Mouse (Mus musculus): ENCODE data around the gene Srcap. TPM values are rescaled to one million over a fixed set of nuclear protein-coding genes. Genes with fewer than 3 reads are reported as not detected.

Srcap gene
- polyA plus RNA-seq, 1 experiment from 2014 or later = 37.9 TPM

DNA sequence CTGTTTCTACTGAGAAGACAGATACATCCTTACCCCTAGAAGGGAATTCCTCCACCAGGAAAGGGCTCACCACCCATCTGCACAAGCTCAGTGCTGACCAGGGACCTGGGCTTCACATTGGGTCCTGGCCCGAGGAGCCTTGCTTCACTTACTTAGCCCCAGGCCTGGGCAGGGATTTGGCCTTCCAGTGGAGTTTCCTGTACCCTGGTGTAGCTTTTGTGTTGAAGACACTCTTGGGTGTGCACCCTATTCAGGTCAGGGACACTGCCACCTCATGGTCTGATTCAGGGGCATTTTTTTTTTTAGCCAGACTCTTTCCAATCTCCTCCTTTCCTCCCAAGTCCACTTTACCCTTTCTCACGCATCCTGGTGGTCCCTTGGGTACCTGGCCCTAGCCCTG, 91.1 kb downstream of the Srcap start:
- ATAC-seq = no peak

GRCm38 (mm10) chr7:127604256-127604655, 92.5 kb downstream of the Srcap start:
- no peak for ATAC-seq
- 92% methylated on average over 10 of the region's 10 CpGs for WGBS

More for the DNA sequence above, 91.1 kb downstream of the Srcap start:
- no peak overlapping the region for H3K9ac ChIP-seq (ENCODE audit: low read depth, low read length)
- H3K4me3 ChIP-seq (ENCODE audit: low read length) = no peak overlapping the region
- H3K4me1 ChIP-seq (ENCODE audit: control insufficient read depth, insufficient read depth, low read depth, low read length) = no peaks in the 10 kb centered on the region
- H3K27me3 ChIP-seq (replicated peaks; ENCODE audit: control insufficient read depth, insufficient read depth, low read length) = no peaks in the 10 kb centered on the region
- no peak overlapping the region for H3K27ac ChIP-seq (ENCODE audit: low read depth, low read length)
- WGBS = 91% methylated on average over 2 of the region's 2 CpGs
- no peak overlapping the region for H3K4me2 ChIP-seq (ENCODE audit: low read length)
- H3K36me3 ChIP-seq (ENCODE audit: control insufficient read depth, insufficient read depth, low read length) = peaks cover 39% of the 10 kb centered on the region
- H3K9me3 ChIP-seq (ENCODE audit: control insufficient read depth, low read length) = no peaks in the 10 kb centered on the region

GRCm38 (mm10) chr7:127607150-127607549, 95.4 kb downstream of the Srcap start:
- Histone ChIP-seq H3K27ac (ENCODE audit: low read depth, low read length) (no peak overlapping the region), H3K4me2 (ENCODE audit: low read length) (no peak overlapping the region), H3K9me3 (ENCODE audit: control insufficient read depth, low read length) (no peaks in the 10 kb centered on the region), H3K36me3 (ENCODE audit: control insufficient read depth, insufficient read depth, low read length) (peaks cover 50% of the 10 kb centered on the region), H3K4me1 (ENCODE audit: control insufficient read depth, insufficient read depth, low read depth, low read length) (no peaks in the 10 kb centered on the region), H3K27me3 (replicated peaks; ENCODE audit: control insufficient read depth, insufficient read depth, low read length) (no peaks in the 10 kb centered on the region), H3K9ac (ENCODE audit: low read depth, low read length) (no peak overlapping the region), H3K4me3 (ENCODE audit: low read length) (no peak overlapping the region)
- ATAC-seq = no peak
- 81% methylated on average over 6 of the region's 6 CpGs for WGBS

More at GRCm38 (mm10) chr7:127604256-127604655, 92.5 kb downstream of the Srcap start:
- Histone ChIP-seq H3K27me3 (replicated peaks; ENCODE audit: control insufficient read depth, insufficient read depth, low read length) (no peaks in the 10 kb centered on the region), H3K36me3 (ENCODE audit: control insufficient read depth, insufficient read depth, low read length) (peaks cover 39% of the 10 kb centered on the region), H3K4me3 (ENCODE audit: low read length) (no peak overlapping the region), H3K9ac (ENCODE audit: low read depth, low read length) (no peak overlapping the region), H3K4me1 (ENCODE audit: control insufficient read depth, insufficient read depth, low read depth, low read length) (no peaks in the 10 kb centered on the region), H3K4me2 (ENCODE audit: low read length) (no peak overlapping the region), H3K27ac (ENCODE audit: low read depth, low read length) (no peak overlapping the region), H3K9me3 (ENCODE audit: control insufficient read depth, low read length) (no peaks in the 10 kb centered on the region)

Small RNA genes within 50 kb of the gene (microRNA-seq; reads per million reads assigned to microRNA genes)
- gene Gm47278 (not detected), gene Mir7060 (not detected)

Other genes starting within 250 kb of the Srcap start
- gene Sephs2, start 237.9 kb upstream of the Srcap start, polyA plus RNA-seq (2015; fragmentation: Nextera tagmentation; extraction: Ambion mirVana) = 54.2 and 58.9 TPM in 2 replicates
- 0.26 and 0.44 TPM in 2 replicates for gene Itgal, start 215.7 kb upstream of the Srcap start, polyA plus RNA-seq (2015; fragmentation: Nextera tagmentation; extraction: Ambion mirVana)
- gene Zfp768, start 166.4 kb upstream of the Srcap start, polyA plus RNA-seq (2015; fragmentation: Nextera tagmentation; extraction: Ambion mirVana) = 16.3 and 17.4 TPM in 2 replicates
- gene Zfp747, start 135.9 kb upstream of the Srcap start, polyA plus RNA-seq (2015; fragmentation: Nextera tagmentation; extraction: Ambion mirVana) = 8.7 and 9.3 TPM in 2 replicates
- gene 9130019O22Rik, start 124.8 kb upstream of the Srcap start, polyA plus RNA-seq (2015; fragmentation: Nextera tagmentation; extraction: Ambion mirVana) = 3.9 and 4.5 TPM in 2 replicates
- gene E430018J23Rik, start 118.4 kb upstream of the Srcap start, polyA plus RNA-seq (2015; fragmentation: Nextera tagmentation; extraction: Ambion mirVana) = 4.6 and 5.4 TPM in 2 replicates
- 4.0 and 4.1 TPM in 2 replicates for gene Zfp764, start 105.2 kb upstream of the Srcap start, polyA plus RNA-seq (2015; fragmentation: Nextera tagmentation; extraction: Ambion mirVana)
- 27.4 and 29.1 TPM in 2 replicates for gene Zfp688, start 89.9 kb upstream of the Srcap start, polyA plus RNA-seq (2015; fragmentation: Nextera tagmentation; extraction: Ambion mirVana)
- gene Zfp689, start 62.8 kb upstream of the Srcap start, polyA plus RNA-seq (2015; fragmentation: Nextera tagmentation; extraction: Ambion mirVana) = 13.2 and 15.9 TPM in 2 replicates
- gene Prr14, start 52.4 kb upstream of the Srcap start, polyA plus RNA-seq (2015; fragmentation: Nextera tagmentation; extraction: Ambion mirVana) = 29.0 and 35.2 TPM in 2 replicates
- gene Fbrs, start 32.8 kb upstream of the Srcap start, polyA plus RNA-seq (2015; fragmentation: Nextera tagmentation; extraction: Ambion mirVana) = 10.2 and 12.6 TPM in 2 replicates
- 13.2 and 13.7 TPM in 2 replicates for gene Gm42715, start 7.6 kb downstream of the Srcap start, polyA plus RNA-seq (2015; fragmentation: Nextera tagmentation; extraction: Ambion mirVana)
- 4.3 and 6.2 TPM in 2 replicates for gene Tmem265, start 49.4 kb downstream of the Srcap start, polyA plus RNA-seq (2015; fragmentation: Nextera tagmentation; extraction: Ambion mirVana)
- 60.5 and 60.9 TPM in 2 replicates for gene Phkg2, start 61.4 kb downstream of the Srcap start, polyA plus RNA-seq (2015; fragmentation: Nextera tagmentation; extraction: Ambion mirVana)
- 11.6 and 13.3 TPM in 2 replicates for gene Ccdc189, start 76.6 kb downstream of the Srcap start, polyA plus RNA-seq (2015; fragmentation: Nextera tagmentation; extraction: Ambion mirVana)
- 38.0 and 48.1 TPM in 2 replicates for gene Rnf40, start 76.8 kb downstream of the Srcap start, polyA plus RNA-seq (2015; fragmentation: Nextera tagmentation; extraction: Ambion mirVana)
- gene Zfp629, start 103.8 kb downstream of the Srcap start, polyA plus RNA-seq (2015; fragmentation: Nextera tagmentation; extraction: Ambion mirVana) = 15.0 and 20.7 TPM in 2 replicates
- 39.5 and 41.9 TPM in 2 replicates for gene Bcl7c, start 196.9 kb downstream of the Srcap start, polyA plus RNA-seq (2015; fragmentation: Nextera tagmentation; extraction: Ambion mirVana)
- 3.4 and 4.9 TPM in 2 replicates for gene Ctf1, start 200.8 kb downstream of the Srcap start, polyA plus RNA-seq (2015; fragmentation: Nextera tagmentation; extraction: Ambion mirVana)
- 0.15 and 0.20 TPM in 2 replicates for gene Ctf2, start 220.2 kb downstream of the Srcap start, polyA plus RNA-seq (2015; fragmentation: Nextera tagmentation; extraction: Ambion mirVana)
- 6.8 TPM in 2 replicates for gene Fbxl19, start 232.6 kb downstream of the Srcap start, polyA plus RNA-seq (2015; fragmentation: Nextera tagmentation; extraction: Ambion mirVana)

Measured in hindbrain, embryonic 16.5 days (tissue).